Mouse (Mus musculus) liver, adult 2 months (tissue): ENCODE measurements at regions not wholly inside any gene's neighbourhood (a gene's known extent, or its start where the extent isn't known, plus 50 kb on each side); places are given as distances from the start of the nearest gene placed in this dataset.

Experiments used
- CTCF ChIP-seq: fragments of 200-500 bp; IDR thresholded peaks from 2 replicates; pipeline ENCODE4 v1.5.1; 2011; ENCODE audit warnings: low read depth, low read length, control low read depth
- POLR2A ChIP-seq: fragments of 200-500 bp; IDR thresholded peaks from 2 replicates; pipeline ENCODE4 v1.6.1; 2011; ENCODE audit warnings: low read length, control low read depth; ENCODE audit not compliant: insufficient read depth; ENCODE audit errors: extremely low read depth

DNA sequence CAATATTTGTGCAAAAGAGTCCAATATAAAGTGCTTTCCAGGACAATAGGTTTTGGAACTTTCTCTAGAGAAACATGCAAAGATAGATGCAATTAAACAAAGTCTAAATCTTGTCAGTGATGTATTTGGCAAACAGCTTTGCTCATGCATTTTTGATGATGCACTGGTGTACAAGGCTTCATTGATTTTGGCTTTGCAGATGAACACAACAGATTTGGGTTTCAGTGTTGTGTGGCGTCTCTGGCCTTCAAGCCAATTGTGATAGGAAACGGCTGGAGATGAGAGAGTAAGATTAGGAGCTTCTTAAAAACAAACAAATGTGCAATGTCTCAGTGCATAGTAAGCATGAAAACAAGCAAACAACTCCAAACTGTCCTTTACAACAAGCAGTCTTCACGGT lies 370.6 kb upstream of the Mmadhc start:
- TF ChIP-seq CTCF, result no peak
- TF ChIP-seq POLR2A, result no peak
